Mouse (Mus musculus) ZHBTc4 (cell line): ENCODE results near the gene Tardbp.
A peak's percentile ranks its signal among the peaks of the same experiment; 100 is the strongest.

Experiments used
- DNase-seq: peaks from one replicate; pipeline ENCODE4 v3.0.0-alpha.2; 2011; ENCODE audit warnings: low read depth, low spot score

Tardbp gene

GRCm38 (mm10) chr4:148602357-148603120 lies 24.3 kb downstream of the Tardbp start, which contains the start of gene Masp2:
Gene Masp2, plus strand, starts transcription at chr4:148602554.
- DNase-seq = no peak

GRCm38 (mm10) chr4:148601871-148602270 lies 24.9 kb downstream of the Tardbp start:
- no peak for DNase-seq

GRCm38 (mm10) chr4:148600316-148600715 lies 26.5 kb downstream of the Tardbp start:
- peak; percentile 56 for DNase-seq

GRCm38 (mm10) chr4:148598826-148599225 lies 28.0 kb downstream of the Tardbp start:
- DNase-seq = peak; percentile 37

GRCm38 (mm10) chr4:148596731-148597130 lies 30.1 kb downstream of the Tardbp start:
- no peak for DNase-seq

- DNase-seq = no peak
Measured at GRCm38 (mm10) chr4:148595916-148596315, 30.9 kb downstream of the Tardbp start.

- no peak for DNase-seq
Measured at GRCm38 (mm10) chr4:148593996-148594395, 32.8 kb downstream of the Tardbp start.

GRCm38 (mm10) chr4:148591637-148592380 lies 35.0 kb downstream of the Tardbp start:
- peak; percentile 36 for DNase-seq

- peak; percentile 98 for DNase-seq
Measured at GRCm38 (mm10) chr4:148591171-148591630, 35.6 kb downstream of the Tardbp start, which contains the start of gene Srm. Gene Srm, plus strand, starts transcription at chr4:148591503.

- DNase-seq = peak; percentile 58
Measured at GRCm38 (mm10) chr4:148590421-148591170, 36.2 kb downstream of the Tardbp start.

GRCm38 (mm10) chr4:148589565-148589964 lies 37.3 kb downstream of the Tardbp start:
- peak; percentile 62 for DNase-seq

- no peak for DNase-seq
Measured at GRCm38 (mm10) chr4:148588793-148589192, 38.0 kb downstream of the Tardbp start.

GRCm38 (mm10) chr4:148586648-148587047 lies 40.2 kb downstream of the Tardbp start:
- DNase-seq = no peak

GRCm38 (mm10) chr4:148583257-148583656 lies 43.6 kb downstream of the Tardbp start:
- no peak for DNase-seq

- no peak for DNase-seq
Measured at GRCm38 (mm10) chr4:148581422-148581821, 45.4 kb downstream of the Tardbp start.

- DNase-seq = no peak
Measured at GRCm38 (mm10) chr4:148580765-148581164, 46.1 kb downstream of the Tardbp start.

- no peak for DNase-seq
Measured at GRCm38 (mm10) chr4:148573222-148573621, 53.6 kb downstream of the Tardbp start.

GRCm38 (mm10) chr4:148570693-148571295 lies 56.0 kb downstream of the Tardbp start:
- DNase-seq = no peak

- no peak for DNase-seq
Measured at GRCm38 (mm10) chr4:148570138-148570537, 56.7 kb downstream of the Tardbp start.

GRCm38 (mm10) chr4:148563595-148563994 lies 63.2 kb downstream of the Tardbp start:
- peak; percentile 25 for DNase-seq

- DNase-seq = peak; percentile 72
Measured at GRCm38 (mm10) chr4:148562676-148563075, 64.1 kb downstream of the Tardbp start.
